Mouse (Mus musculus) thymus, postnatal 10 days (tissue): Measurements from ENCODE around the gene Pdcd5.

ENCODE experiments used
- DNase-seq, 2 experiments: peaks; one replicate each; pipeline ENCODE4 v3.0.0; 2021; ENCODE audit warnings: low spot score in 2 of 2

Pdcd5 gene

DNA sequence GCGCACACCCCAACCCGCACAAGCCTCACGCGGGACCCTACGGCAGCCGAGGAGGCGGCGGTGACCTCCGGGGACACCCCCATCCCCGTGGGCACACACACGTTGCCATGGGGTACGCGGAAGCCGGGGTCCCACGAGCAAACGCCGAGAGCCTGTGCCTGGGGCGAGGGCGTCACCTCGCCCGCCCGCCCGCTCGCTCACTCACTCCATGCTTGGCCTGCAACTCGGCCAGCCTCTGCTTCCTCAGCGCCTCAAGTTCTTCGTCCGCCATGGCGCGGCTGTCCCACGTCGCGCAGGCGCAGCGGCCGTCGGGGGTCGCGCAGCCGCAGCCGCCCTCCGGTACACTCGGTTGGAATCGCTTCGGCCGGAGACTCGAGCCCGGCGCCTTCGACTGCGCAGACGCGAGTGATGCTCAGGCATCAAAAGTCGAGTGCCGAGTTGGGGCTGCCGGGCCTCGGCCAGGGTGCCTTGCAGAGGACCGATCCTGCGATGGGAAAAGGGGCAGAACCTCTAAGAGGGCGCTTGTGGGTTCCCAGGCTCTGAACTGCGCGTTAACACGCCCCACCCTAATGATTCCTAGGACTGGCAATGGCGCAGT is at the start of gene Pdcd5:
Gene Pdcd5, minus strand, starts transcription at position 421 of the 598 bp plus-strand sequence.
- peak; percentile 94 to 98 for DNase-seq

DNA sequence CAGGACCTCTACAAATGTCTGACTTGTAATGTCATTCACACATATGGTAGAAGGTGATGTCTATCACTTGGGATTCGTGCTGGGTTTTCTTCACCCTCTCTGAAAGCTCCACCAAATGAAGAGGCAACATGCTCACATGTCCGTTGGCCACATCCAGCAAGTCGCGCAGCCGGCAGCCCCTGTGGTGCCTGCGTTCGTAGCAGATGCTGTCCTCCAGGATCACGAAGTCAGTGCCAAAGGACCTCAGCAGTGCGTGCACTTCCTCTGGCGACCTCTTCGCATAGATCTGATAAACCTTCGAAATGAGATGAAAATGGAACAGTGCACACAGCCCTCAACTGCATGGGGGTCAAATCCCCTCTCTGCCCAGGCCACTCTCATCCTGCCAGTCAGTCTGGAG is 45.3 kb upstream of the Pdcd5 start:
- no peak for DNase-seq

- DNase-seq, result no peak
These were observed 44.8 kb upstream of the Pdcd5 start for GRCm38 (mm10) chr7:35692117-35692516.

GRCm38 (mm10) chr7:35688781-35689349 is 41.5 kb upstream of the Pdcd5 start:
- no peak for DNase-seq

- no peak for DNase-seq
These were observed 41.0 kb upstream of the Pdcd5 start for GRCm38 (mm10) chr7:35688276-35688675.

DNA sequence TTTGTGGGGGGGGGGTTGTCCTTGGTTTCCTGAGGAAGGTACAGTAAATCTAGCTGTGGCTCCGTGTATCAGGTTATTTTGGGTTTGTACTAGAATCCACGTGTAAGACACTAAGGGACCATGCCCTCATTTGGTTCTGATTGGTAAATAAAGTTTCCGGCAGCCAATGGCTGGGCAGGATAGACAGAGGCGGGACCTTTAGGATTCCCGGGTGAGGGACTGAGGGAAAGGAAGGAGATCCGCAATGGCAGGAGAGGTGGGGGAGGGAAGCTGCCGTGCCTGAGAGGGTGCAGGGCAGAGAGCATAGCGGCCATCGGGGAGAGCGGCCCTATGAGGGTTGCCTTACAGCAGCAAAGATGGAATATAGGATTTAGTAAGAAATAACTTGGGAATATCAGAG is 39.9 kb upstream of the Pdcd5 start:
- no peak for DNase-seq

DNA sequence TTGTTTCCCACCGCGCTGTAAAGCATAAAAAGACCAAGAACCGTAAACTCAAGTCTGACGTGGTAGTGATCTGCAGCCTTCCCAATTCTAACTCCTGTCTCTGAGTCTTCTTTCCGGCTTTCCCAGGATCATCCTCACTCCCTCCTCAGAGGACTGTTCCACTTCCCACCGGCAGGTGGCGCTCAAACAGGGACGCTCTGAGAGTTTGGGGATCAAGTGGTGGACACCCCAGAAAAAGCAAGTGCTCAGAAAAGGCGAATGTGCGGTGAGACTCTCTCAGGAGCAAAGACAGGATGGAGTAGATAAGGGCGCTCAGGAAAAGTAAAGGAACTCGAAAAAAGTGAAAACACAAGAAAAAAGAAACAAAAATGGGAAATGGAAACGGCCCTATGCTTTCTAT is 39.4 kb upstream of the Pdcd5 start:
- DNase-seq, result peak in 1 of 2 experiments; percentile 46

DNA sequence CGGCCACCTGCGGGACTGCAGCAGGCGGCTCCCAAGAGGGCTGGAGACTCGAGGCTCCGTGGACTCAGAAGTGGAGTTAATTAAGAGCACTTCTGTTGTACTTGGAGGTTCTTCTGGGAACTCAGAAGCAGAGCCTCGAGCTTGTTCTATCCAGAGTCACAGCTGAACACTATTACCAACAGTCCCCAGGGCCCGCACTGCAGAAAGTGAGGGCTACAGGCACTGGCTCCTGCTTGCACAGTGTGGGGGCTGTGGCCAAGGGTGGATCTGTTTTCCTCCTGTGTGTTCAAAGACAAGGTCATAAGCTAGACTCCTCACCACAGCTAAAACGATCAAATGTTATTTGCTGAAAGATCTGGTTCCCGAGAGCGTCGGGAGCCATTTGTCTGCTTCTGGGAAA is 38.9 kb upstream of the Pdcd5 start:
- DNase-seq, result no peak

DNA sequence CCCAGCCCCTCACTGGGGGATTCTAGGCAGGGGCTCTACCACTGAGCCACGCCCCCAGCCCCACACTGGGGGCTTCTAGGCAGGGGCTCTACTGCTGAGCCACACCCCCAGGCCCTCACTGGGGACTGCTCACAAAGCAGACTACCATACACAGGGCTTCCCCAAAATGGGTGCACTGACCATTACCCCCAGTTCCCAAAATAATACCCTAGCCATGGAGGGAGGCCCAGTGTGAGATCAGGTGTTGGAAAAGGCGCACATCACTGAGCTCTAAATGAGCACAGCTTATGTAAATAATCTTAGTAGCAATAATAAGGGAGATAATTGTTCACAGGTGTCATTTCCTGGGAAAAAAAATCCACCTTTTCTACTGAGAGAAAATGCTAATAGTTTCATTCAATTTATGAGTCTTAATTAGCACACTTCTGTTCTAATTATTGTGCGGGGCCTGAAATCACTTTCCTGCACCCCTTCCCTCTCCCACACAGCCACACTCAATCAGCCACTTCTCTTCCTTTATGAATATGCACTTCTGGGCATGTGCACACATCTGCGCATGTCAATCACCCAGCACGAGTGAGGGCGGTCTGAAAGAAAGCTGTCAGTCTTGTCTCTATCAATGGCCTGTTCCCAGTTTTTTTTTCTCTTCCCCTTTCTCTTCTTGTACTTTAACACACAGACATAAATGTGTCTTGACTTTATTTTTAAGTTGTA is 36.2 kb upstream of the Pdcd5 start:
- no peak for DNase-seq

DNA sequence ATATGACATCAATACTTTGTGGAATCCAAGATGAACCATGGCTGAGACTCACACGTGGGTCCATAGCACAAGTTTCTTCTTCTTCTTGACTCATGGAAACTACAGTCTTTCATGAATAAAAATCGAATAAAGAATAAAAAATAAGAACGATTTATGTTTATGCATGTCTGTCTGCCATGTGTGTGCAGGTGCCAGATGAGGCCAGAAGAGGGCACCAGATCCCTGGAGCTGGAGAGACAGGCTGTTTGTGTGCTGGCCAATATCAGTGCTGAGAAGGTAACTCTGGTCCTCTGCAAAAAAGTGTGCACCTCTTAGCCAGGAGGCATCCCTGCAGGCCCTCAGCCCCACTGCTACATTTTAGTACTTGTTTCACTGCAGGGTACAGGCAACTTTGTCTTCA is 34.2 kb upstream of the Pdcd5 start:
- no peak for DNase-seq

- no peak for DNase-seq
These were observed 31.7 kb upstream of the Pdcd5 start for GRCm38 (mm10) chr7:35678976-35679375.

DNA sequence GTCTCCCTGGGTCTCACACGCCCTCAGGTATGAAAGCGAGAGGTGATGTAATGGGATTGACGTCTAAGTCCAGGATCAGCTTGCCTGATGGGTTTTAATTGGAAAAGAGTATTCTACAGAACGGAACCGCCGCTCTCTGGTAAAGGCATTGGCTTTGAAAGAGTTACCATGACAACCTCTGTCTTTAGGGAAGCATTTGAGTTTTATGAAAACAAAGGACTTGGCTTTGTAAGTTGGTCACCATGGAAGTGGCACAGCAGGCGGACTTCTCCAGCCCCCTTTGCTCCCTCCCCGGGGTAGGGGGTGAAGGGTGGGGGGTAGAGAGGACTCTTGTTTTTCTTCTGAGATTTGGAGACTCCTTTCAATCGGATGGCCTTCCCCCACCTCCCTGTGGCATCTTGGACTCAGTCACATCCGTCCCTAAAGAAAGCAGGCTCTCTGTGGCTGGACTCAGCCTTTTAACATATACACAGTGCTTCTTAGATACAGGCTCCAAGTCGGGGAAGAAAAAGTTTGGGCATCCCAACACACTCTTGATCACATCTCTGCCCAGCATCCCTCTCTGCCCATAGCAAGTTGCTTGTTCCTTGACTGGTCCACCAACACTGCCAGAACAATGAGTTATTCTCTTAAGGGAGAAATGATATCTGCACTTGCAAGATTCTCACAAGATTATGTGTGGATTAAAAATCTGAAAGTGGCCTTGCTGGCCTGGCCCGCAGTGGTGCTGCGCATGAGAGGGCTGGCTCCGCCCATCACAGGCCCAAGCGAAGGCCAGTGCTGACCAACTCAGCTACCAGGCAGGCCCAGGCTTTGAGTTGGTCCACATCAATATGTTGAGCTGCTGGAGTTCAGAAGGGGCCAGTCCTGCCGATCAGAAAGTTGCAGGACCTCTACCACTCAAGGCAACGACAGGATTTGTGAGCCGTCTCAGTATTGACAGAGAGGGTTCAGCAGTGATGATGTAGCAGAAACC is 21.0 kb upstream of the Pdcd5 start:
- DNase-seq, result no peak

GRCm38 (mm10) chr7:35663790-35664376 is 16.6 kb upstream of the Pdcd5 start:
- no peak for DNase-seq

- DNase-seq, result peak; percentile 12 to 60
These were observed 11.9 kb upstream of the Pdcd5 start for GRCm38 (mm10) chr7:35659173-35659572.

GRCm38 (mm10) chr7:35657829-35658228 is 10.5 kb upstream of the Pdcd5 start:
- DNase-seq, result no peak

- DNase-seq, result no peak
These were observed 4.4 kb upstream of the Pdcd5 start for GRCm38 (mm10) chr7:35651583-35652270.

- DNase-seq, result no peak
These were observed 3.5 kb upstream of the Pdcd5 start for GRCm38 (mm10) chr7:35650716-35651410.

GRCm38 (mm10) chr7:35649071-35649470 is 1.8 kb upstream of the Pdcd5 start:
- DNase-seq, result no peak

- no peak for DNase-seq
These were observed 1.1 kb upstream of the Pdcd5 start for GRCm38 (mm10) chr7:35648239-35649069.
